Mouse (Mus musculus): ENCODE results near the gene Cfap300.

Gene Cfap300

GRCm38 (mm10) chr9:7983665-7984064 lies 59.0 kb downstream of the Cfap300 start:
- DNase-seq, result no peak

DNA sequence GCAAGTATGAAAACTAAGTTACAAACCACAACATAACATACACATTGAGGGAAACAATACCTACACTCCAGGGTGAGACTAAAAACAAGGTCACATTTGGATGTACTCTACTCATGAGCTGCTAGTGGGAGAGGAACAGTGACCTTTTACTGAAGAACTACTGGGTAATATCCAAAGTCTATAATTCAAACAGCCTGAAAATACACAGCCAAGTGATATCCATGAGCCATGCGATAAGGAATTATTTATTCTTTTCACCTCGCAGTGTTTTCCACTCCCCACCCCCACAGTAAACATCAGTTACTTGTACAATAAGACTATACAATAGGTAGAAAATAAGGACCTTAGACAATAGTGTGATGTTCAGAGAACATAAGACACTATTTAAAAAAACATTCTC lies 62.5 kb downstream of the Cfap300 start:
- DNase-seq, result no peak

GRCm38 (mm10) chr9:7979153-7979916 lies 63.3 kb downstream of the Cfap300 start:
- no peak for DNase-seq

- DNase-seq, result no peak
Measured at GRCm38 (mm10) chr9:7978502-7978901, 64.1 kb downstream of the Cfap300 start.

DNA sequence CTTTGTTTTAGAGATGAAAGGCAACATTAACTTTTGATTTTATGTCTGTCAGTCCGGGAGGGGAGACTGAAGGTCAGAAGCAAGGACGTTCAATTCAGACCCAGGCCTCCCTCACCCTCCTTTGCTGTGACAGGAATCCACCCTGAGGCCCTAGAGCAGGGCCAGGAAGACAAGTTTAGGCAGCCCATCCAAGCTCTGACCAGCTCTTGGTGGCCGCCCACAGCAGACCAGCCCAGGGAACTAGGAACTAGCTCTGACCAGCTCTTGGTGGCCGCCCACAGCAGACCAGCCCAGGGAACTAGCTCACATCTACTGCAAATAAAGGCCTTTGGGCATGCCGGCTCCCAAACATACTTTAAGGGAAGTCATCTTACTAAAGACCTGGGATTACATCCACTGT lies 65.0 kb downstream of the Cfap300 start:
- DNase-seq, result peak; percentile 23 to 64

- no peak for DNase-seq
Measured at GRCm38 (mm10) chr9:7971993-7972392, 70.6 kb downstream of the Cfap300 start.
